Mouse (Mus musculus) urinary bladder, postnatal 4 days (tissue): ENCODE measurements around the gene Rbms2.

Experiments
- DNase-seq, 2 experiments: peaks; one replicate each; pipeline ENCODE4 v3.0.0; 2021 to 2022; ENCODE audit warnings: low spot score in 2 of 2

Rbms2 gene

GRCm38 (mm10) chr10:128140236-128140952 lies 39.7 kb downstream of the Rbms2 start:
- DNase-seq, result peak in 1 of 2 experiments; percentile 66

DNA sequence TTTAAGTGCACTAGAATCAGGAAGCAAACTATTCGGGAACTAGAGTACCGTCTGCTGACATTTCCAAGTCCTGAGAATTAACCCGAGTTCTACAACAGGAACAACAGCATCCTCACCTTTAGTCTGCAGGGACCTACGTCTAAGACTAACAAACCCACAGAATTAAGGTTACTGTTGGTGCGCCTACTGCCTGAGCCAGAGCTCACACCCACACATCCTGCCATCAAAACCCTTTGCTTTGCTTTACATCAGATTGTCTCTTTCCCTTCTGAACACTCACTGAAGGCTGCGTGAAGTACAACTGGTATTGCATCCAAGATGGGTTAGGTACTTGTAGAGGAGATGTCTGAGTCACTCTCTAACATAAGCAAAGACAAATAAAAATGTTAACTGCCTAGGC lies 44.7 kb downstream of the Rbms2 start:
- no peak for DNase-seq

DNA sequence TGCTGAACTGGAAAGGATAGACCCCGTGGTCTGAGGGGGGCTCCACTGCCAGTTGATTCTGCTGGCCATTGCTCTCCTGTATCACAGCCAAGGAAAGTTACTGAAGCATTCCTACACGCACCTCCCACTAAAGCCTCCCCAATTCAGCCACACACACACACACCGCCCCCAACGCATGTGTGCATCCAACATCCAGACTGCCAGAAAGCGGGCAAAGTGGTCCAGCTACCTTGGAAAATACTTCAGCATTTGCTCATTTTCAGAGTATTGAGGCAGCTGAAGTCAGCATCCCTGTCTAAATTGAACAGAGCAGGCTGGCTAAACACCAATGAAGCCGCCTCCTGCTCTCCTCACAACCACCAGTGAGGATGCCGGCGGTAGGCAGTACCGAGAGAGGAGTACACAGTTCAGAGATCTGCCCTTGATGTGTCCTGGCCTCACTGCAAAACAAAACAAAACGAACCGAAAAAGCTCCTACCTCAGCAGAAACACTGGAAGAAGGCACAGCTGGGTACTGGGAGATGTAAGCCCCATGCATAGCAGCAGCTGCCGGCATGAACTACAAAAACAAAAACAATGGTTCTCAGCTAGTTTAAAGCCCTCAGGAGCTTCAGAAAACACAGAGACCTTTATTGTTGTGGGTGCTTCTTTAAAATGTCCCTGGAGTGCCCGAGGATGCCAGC lies 46.3 kb downstream of the Rbms2 start:
- DNase-seq, result no peak

GRCm38 (mm10) chr10:128131812-128132211 lies 48.3 kb downstream of the Rbms2 start:
- no peak for DNase-seq

DNA sequence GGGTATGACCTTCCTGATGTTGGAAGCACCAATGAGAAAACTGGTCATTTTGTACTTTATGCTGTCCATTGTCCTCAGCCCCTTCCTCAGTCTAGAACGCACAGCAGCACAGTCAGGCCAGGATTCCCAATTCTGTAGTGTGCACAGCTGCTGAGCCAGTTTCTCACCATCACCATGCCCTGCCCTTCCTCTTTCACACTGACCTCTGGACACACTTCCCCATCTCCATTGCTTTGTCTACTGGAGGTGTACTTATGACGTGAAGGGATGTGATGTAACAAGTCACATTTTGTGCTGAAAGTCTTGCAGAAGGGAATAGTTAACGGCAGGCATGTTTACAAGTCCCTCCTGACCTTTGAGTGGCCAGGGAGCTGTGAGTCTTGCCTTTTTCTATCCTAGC lies 48.8 kb downstream of the Rbms2 start:
- DNase-seq, result no peak

DNA sequence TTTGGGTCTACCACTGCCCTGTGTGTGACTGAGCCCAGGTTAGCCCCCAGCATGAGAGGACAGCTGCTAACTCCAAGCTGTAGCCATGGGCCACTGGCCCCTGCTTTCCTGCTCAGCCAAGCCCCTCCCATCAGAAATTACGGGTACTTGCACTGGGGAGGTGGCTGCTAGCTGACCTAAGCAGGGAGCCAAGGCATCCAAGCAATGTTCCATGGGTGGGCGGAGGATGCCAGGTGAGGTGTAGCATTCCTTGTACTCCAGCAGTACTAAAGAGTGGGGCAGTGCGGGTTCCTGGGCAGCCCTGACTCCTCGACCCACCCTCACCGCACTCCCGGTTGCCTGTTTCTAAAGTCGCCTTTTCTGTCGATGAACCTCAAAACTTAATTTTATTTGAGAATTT lies 52.0 kb downstream of the Rbms2 start:
- DNase-seq, result no peak

- DNase-seq, result no peak
These were observed 52.6 kb downstream of the Rbms2 start for GRCm38 (mm10) chr10:128127497-128127896.

DNA sequence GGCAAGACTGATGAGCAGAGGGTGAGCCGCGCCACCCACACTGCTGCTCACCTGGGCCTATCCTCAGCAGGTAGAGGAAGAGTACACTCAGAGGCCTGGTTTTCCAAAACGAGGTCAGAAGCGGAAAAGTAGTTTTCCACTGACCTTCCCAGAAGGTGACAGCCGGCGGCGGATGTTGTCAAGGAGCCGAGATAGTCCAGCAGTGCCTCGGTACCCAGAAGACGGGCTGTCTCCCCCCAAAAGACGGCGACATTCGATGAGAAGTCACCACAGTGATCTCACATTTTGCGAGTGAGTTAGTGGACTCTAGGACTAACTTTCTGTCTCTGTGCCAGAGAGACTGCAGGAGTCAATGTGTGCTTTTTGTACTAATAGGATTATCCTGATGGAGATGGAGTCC lies 54.1 kb downstream of the Rbms2 start:
- DNase-seq, result no peak

DNA sequence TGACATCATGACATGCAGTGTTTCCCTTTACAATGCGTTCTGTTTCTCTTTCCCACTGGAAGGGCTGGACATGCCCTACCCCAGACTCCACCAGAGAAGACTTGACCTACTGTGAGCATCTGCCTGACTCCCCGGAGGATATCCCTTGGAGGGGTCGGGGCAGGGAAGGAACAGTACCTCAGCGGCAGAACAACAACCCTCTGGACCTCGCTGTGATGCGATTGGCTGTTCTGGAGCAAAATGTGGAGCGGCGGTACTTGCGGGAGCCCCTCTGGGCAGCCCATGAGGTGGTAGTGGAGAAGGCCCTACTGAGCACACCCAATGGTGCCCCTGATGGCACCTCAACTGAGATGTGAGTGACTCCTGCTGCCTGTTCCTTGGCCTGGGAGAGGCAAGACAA lies 55.3 kb downstream of the Rbms2 start:
- DNase-seq, result no peak

- no peak for DNase-seq
These were observed 56.3 kb downstream of the Rbms2 start for GRCm38 (mm10) chr10:128123833-128124232.

GRCm38 (mm10) chr10:128111227-128111626 lies 68.9 kb downstream of the Rbms2 start:
- DNase-seq, result no peak

- DNase-seq, result no peak
These were observed 69.9 kb downstream of the Rbms2 start for GRCm38 (mm10) chr10:128110103-128110761.

DNA sequence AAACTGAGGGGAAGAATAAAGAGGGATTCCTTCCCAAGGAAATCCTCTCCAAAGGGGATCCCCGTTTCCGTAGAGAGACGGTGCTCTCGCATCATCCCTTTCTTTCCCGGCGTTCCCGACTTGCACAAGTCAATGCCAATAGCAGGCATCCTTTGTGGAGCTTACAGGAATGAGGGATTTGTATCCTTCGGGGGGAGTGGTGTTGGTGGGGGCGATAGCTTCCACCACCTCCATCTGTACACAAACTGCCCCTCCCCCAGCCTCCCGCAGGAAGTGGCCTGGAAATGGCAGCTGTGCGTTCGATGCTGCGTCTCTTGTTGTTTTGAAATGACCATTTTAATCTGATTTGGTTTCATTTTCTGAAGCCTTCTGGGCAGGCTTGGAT lies 82.5 kb downstream of the Rbms2 start:
- DNase-seq, result peak in 1 of 2 experiments; percentile 31

GRCm38 (mm10) chr10:128096693-128097586 lies 83.2 kb downstream of the Rbms2 start:
- DNase-seq, result peak; percentile 81 to 86

DNA sequence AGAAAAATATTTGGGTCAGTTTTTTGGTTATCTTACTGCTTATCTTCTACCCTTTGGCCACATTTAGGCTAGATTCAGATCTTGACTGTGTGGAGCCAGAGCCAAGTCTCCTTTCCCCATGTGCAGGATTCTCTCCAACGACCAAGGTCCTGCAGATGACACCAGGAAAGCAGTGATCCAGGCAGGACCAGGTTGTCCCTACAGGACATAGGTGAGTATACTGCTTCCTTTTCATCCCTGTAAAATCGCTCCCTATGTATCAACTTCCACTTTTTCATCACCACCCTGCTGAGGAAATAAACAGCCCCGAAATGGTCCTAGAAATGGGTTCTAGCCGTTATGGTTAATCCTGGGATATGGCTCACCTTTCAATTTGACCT lies 83.8 kb downstream of the Rbms2 start:
- DNase-seq, result no peak

GRCm38 (mm10) chr10:128095003-128095636 lies 85.0 kb downstream of the Rbms2 start:
- no peak for DNase-seq

DNA sequence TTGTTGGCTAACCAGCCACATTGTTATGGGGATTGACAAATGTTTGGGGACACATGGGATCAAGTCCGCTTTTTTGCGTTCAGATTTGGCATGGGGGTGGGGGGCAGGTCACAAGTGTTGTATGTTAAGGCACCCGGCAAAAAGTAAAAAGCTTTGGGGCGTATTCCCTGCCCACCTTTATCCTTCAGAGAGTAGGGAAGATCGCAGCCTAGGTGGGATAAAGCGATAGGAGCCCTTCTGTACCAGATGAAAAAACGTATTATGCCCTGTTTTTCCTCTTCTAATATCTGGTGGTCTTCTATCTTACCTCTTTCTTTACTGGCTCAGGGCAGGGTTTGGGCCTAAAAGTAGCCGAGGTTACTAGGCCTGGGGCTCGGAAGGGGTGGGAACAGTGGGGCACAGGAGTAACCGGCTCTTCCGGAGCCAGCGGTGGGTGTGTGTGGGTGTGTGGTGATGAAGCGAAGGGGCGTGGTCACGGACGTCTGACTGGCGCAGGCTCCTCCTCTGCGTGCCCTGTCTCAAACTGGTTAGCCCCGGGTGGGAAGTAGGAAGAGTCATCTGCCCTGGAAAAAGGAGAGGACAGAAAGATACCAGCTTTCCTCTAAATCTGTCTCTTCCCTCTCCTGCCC lies 85.6 kb downstream of the Rbms2 start:
- DNase-seq, result peak; percentile 76 to 82

GRCm38 (mm10) chr10:128093496-128094294 lies 86.4 kb downstream of the Rbms2 start:
- DNase-seq, result no peak

DNA sequence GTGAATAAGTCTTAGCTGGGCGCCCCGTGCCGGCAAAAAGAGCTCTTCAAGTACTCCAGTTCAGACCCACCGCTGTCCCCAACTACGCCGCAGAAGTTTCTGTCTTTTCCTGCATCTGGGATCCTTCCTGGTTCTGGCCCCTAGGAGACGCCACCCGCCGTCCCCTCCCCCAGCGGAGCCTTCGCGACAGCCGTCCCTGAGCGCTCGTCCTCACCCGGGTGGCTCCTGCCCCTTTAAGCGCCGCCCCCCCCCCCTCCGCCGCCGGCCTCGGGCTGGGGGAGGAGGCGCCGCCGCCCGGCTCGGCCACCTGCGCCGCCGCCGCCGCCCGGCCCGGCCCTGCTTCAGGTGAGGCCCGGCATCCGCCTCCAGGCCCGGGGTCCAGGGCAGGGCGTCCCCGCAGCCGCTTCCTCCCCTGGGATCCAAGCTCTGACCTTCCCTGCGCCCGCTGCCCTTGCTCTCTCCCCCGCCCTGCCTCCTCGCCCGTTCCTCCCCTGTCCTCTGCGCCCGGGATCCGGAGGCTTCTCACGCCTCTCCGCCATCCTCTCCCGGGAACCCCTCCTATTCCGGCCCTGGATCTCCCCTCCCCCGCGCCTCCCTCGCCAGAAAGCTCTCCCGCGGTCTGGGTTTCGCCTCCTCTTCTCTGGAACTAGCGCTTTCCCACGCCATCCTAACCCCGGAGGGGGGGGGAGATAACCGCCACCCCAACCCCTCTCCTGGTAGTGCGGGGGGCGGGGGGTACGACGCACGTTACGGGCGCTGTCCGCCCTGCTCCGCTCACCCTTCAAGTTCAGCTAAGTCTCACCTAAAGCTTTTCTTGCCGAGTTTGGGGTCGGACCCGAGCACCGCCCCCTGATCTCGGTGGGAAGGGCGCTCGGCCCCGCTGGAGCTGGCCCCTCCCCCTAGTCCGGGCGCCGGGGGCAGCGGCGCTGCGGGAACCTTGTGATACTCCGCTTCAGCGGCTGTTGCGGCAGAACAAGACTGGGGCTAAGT lies 87.3 kb downstream of the Rbms2 start:
- DNase-seq, result peak; percentile 74 to 78
